Mouse (Mus musculus) heart, postnatal 14 days (tissue): ENCODE measurements around the gene 2310033P09Rik. TPM values are rescaled to one million over a fixed set of nuclear protein-coding genes. Genes with fewer than 3 reads are reported as not detected.

Source experiments
- DNase-seq, 2 experiments: peaks; one replicate each; pipeline ENCODE4 v3.0.0; 2021 to 2022
- intact Hi-C: fragments of 180-260 bp; cut with DNase I; formaldehyde crosslinking; loops from one replicate; pipeline ENCODE4 v1.15.1; 2025
- total RNA-seq, 2 experiments: library from RNA; stranded (reverse); gene quantifications; 2 replicates each; pipeline ENCODE4 v1.2.3; 2021

Gene 2310033P09Rik
- total RNA-seq, 2 experiments from 2014 or later: 7.9 to 8.2 TPM

DNA sequence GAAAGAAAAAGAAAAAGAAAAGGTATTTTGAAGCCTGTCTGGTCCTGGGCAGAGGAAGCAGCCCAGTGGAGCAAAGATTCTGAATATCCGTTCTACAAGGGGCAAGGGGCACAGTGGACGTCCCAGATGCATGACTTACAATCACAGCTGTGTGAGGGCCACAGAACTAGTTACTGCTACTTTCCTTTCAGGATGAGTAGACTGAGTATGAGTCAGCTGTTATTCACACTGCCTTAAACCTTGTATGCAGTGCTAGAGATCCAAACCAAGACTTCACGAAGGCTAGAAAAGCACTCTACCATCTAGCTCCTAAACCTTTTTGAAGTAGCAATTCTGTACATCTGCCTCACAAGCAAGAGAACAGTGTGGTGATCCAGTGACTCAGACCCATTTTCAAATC lies 18.1 kb downstream of the 2310033P09Rik start:
- intact Hi-C loops: loop anchor here (10.0 kb wide), 1 partner anchor 271 kb away; the partner anchor contains the start of genes Hist3h2a and Trim17
- DNase-seq: no peak

DNA sequence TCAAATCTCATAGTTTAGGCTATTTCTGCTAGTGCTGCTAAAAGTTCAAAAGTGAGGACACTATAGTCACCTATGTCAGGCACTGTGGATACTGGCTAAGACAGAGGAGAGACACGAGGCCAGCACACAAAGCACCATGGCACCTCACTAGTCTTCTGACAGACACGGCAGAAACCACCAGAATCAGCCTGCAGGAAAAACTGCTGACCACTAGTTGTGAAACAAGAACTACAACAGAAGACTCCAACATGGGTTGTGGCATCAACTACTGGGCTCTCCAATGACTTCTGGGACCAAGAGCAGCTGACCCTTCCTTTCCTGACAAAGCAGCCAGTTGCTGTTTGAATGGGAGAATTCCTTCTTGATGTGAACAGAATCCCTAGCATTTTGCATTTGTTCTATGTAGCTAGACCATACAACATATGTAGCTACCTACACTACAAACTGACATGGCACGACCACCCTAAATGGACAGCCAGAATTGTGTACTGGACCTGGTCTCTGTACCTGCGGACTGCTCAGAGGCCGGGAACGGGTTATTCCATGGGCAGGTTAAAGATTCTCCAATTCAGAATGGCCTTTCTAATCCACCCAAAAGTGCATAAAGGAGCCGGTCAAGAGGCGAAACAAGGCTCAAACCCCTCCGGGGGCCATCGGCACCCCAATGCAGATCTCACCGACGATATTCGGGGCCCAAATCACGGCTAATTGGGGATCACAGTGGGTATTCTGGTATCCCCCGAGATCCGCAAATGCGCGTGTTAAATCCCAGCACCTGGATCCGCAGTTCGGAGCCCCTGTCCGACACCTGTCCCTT lies 18.9 kb downstream of the 2310033P09Rik start:
- intact Hi-C loops: loop anchor here (10.0 kb wide), 1 partner anchor 272 kb away; the partner anchor contains the start of genes Hist3h2a and Trim17
- no peak for DNase-seq

DNA sequence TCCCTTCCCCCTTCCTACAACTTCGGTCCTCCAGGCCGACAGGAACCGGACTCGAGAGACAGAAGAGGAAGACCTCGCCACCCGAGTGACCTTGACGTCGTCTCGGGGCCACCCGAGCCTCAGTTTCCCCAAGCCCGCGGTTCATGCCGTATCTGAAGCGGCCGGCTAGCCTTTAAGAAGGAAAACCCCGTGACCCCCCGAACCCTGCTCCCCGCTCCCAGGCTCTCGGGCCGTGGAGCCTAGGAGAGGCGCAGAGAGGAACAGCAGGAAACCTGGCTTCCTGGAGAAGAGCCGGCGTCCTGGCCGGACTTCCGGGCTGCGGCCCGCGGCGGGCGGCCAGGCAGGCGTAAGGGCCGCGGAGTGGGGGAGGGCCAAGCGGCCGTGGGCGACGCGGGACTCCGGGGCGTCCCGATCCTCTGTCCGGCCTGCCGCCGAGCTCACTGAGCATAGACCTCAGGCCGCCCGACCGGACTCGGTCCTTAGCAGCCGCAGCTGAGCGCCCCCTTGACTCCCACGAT lies 19.5 kb downstream of the 2310033P09Rik start:
- no peak for DNase-seq
- intact Hi-C loops: loop anchor here (10.0 kb wide), 1 partner anchor 273 kb away; the partner anchor contains the start of genes Hist3h2a and Trim17

DNA sequence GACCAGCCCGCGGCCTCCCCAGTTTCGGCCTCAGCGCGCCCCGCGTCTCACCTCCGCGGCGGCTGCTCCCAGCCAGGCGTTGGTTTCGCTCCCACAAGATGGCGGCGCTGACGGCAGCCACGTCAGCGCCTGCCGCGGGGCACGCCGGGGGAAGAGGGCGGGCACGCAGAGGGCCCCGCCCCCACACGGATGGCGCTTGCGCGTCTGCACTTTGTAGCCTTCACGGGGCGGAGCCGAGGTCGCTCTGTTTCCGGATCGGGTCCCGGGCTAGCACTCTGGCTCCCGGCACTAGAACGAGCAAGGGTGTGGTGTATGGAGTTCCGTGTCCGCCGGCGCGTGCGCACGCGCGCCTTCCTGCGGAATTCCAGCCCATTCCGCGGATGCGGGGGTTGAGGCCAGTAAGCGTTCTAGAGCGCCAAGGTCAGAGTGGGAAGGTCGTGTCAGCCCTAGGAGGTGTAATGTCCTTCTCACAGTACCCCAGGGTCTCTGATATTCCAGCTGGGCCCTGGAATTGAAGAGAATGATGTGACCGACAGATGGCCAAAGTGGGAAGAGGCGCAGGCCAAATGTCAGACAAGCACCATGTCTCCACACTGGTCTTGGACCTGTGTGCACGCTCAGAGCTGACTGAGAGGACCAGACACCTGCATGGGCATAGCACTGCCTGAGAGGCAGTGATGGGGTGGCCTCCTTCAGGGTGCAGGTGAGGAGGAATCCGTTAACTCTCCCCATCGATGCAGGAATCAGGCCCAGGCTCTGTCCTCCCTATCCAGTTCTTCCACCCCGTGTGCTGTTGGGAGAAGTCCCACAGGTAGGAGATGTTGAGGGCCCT lies 20.2 kb downstream of the 2310033P09Rik start, which contains the start of gene Arf1:
Arf1 (minus strand) TSS at position 149 of the 832 bp plus-strand sequence.
- peak; percentile 98 for DNase-seq
- intact Hi-C loops: loop anchor here (10.0 kb wide), 1 partner anchor 274 kb away; the partner anchor contains the start of genes Hist3h2a and Trim17

DNA sequence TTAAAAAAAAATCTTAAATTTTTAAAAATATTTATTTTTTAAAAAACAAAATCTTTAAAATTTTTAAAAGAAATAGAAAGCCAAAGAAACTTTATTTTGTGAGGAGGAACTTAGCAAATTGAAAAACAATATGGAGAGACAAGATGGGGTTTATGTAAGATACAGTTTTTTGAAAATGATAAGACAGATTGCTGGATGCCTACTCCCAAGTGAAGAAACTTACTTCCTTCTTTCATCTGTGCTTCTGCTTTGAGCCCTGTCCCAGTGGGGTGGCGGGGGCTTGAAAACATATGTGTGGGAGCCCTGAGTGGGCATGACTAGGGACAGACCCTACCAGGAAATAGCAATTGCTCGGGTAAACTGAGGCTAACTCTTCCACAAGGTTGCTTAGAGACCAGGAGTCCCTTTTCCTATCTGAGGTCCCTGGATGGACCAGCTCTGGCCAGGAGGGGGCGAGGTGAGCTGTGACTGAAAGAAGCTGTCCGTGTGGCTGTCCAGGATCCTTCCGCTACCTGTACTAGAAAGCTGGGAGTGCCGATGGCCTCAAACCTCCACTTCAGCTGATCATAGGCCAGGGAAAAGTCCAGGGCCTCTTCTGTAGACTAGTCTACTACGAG lies 22.1 kb downstream of the 2310033P09Rik start:
- peak; percentile 62 to 71 for DNase-seq
- intact Hi-C loops: no loop called here

DNA sequence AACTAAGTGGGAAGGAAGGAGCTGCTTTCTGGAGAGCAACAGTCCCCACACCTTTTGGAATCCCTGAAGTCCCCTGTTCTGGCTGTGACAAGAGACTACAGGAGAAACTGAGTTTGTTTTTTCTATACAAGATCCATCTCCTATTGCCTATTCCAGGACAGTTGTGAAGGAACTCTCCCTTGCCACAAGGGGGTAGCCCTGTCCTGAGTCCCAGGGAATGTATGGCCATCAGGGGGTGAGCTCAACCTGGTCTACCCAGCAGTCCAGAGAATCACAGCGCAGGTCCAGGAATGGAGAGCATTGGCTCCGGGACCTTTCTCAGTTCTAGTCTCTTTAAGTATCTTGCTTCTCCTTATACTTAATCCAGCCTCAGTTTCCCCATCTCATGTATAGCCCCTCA lies 24.7 kb downstream of the 2310033P09Rik start:
- intact Hi-C loops: no loop called here
- DNase-seq: no peak

DNA sequence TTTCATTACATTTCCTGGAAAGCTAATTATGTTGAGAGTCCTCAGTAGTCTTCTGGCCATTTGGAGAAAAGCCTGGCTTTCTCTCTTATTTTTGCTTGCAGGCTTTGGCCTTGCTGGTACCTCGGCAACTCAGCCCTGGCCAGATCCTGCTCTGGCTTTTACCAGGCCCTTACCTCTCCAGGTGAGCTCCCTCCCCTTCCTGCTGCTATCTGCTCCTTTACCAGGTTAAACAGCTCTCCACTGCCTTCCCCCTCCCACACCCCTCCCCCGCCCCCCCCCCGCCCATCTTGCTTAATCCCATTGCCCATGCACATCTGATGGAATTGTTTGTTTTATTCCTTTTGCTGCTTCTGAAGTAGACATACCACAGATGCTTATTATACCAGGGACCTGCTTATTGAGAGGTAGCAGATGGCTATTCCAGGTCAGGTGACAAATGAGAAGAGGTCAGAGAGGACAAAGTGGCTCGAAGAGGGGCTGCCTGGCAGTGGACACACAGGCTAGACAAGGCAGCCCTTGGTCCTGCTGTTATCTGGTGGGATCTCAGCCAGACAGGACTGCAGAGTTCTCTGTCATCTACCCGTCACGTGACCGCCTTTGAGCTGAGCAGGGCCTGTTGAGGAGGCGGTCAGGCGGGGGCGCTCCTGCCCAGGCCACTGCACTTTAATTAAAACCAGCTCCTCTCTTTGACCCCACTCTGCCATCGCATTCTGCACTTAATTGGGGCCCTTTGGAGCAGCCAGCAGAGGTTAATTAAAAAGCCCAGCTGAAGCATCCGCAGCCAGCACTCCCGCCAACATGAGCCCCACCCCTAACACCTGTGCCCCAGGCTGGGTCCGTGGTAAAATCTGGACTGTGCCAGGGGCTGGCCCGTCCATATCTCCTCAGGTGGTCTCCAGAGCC lies 30.7 kb downstream of the 2310033P09Rik start:
- intact Hi-C loops: loop anchor here (1.0 to 5.0 kb wide), 2 partner anchors 60 to 244 kb away; no protein-coding TSS in a partner anchor
- peak; percentile 63 to 72 for DNase-seq

DNA sequence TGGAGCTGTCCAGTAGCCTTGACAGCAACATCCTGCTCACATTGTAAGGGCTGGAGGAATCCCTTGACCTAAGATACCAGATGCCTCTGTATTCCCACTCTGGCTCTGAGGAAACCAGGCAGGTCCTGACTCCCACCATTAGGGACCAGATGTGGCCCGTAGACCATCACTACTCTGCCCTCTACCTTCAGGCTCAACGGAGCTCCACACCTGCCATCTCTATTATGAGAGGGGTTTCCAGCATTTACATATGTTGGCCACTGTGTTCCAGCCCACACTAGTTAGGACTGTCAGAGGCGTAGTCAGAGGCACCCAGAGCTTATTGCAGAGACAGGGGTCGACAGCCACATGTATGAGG lies 31.3 kb downstream of the 2310033P09Rik start:
- no peak for DNase-seq
- intact Hi-C loops: loop anchor here (1.0 to 5.0 kb wide), 2 partner anchors 59 to 243 kb away; no protein-coding TSS in a partner anchor

DNA sequence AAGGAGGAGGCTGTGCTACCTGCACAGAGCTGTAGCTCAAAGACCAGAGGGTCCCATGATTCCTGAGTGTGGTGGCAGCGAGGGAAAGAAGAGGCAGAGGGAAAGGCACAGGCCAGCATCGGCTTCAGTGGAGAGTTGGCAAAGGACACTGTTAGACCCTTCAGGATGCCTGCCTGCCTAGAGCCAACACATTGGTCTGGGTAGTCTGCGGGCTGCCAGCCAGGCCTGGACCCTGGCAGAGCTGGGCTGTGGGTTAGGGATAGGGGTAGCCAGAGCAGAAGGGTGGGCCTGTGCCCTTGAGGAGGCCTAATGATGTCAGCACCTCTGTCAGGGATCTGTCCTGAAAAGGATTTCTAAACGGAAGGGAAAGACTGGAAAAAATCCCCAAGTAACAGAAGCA lies 31.7 kb downstream of the 2310033P09Rik start:
- intact Hi-C loops: loop anchor here (1.0 to 5.0 kb wide), 3 partner anchors 54 to 243 kb away; no protein-coding TSS in a partner anchor
- DNase-seq: no peak

DNA sequence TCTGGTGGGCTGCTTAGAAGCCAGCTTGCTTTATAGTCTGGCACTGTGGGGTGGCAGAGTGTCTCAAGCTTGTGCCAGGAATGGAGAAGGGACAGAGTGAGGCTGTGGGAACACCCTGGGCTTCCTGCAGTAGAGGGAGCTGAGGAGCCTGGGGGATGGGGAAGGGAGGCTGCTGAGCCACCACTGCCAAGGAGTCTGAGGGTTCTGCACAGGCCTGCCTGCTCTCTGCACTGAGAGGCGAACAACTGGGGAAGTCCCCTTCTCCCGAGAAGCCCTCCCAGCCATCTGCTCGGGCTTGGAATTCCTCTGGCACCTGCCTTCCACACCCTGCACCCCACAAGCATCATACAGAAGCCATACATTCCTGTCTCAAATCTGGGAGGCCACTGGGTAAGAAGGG lies 33.7 kb downstream of the 2310033P09Rik start:
- intact Hi-C loops: no loop called here
- DNase-seq: no peak

DNA sequence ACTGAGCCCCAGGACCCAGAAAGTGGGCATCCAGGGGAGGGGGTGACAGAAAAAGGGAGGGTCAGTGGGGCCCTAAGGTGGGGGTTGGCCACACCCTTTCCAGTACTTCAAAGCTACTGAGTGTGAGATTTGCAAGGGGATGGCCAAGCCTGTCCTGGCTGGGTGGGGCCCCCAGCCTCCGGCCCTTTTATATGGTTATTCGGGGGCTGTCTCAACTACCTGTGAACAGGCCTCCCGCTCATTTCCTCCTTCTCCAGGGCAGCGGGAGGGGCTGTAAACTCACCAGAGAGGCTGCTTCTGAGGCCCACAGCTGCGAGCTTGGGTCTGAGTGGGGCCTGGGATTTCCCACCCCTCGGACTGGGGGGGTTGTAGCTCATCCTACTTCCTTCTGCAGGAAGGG lies 35.7 kb downstream of the 2310033P09Rik start:
- DNase-seq: no peak
- intact Hi-C loops: no loop called here

DNA sequence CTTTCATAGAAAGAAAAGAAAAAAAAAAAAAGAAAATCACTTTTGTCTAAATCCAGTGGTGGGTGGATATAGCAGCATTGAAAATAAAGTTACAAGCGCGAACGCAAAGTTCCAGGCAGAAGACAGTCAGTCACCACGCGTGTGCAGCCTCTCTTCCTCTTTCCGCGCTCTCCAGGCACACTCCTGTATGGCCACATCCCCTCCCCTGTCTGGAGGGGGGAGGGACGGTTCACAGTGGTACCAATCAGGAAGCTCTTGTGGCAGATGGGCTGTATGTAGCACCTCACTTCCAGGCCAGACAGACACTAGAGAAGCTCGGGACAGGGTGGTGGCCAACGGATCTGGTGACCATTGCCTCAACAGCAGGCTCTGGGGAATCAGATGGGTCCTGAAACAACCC lies 40.0 kb downstream of the 2310033P09Rik start:
- DNase-seq: no peak
- intact Hi-C loops: no loop called here

DNA sequence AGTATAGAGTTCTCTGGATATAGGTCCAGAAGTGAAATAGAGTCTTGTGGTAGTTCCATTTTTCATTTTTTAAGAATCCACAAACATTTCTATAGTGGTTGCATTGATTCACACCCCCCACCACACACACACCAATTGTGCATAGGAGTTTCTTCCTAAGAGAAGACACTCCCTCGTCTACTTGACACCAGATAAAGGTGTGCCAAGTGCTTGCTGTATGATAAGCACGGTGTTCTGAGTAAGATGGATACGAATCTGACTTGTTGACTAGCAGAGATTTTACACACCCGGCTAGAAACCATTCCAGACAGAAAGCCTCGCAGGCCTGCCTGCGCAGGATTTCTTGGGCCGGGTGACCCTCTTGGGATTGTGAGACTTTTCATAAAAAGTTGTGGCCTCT lies 51.5 kb downstream of the 2310033P09Rik start:
- intact Hi-C loops: no loop called here
- no peak for DNase-seq

Other genes starting within 250 kb of the 2310033P09Rik start
- gene Trim11, start 230.2 kb upstream of the 2310033P09Rik start, total RNA-seq: 10 to 100 TPM; 17.6 to 18.1 TPM
- gene Obscn, start 71.9 kb upstream of the 2310033P09Rik start, total RNA-seq: 100 to 1,000 TPM; 506 to 513 TPM
- 10 to 100 TPM; 14.7 to 17.7 TPM for gene Iba57, start 44.6 kb upstream of the 2310033P09Rik start, total RNA-seq
- gene Gjc2, start 25.1 kb upstream of the 2310033P09Rik start, total RNA-seq: 1 to 10 TPM; 1.1 TPM
- 10 to 100 TPM; 79.4 to 83.8 TPM for gene Guk1, start 16.1 kb upstream of the 2310033P09Rik start, total RNA-seq
- 10 to 100 TPM; 91.5 to 95.2 TPM for gene Mrpl55, start 5.8 kb upstream of the 2310033P09Rik start, total RNA-seq
- gene Arf1, start 19.9 kb downstream of the 2310033P09Rik start, total RNA-seq: 100 to 1,000 TPM; 273 to 286 TPM
- not detected for gene Wnt3a, start 82.4 kb downstream of the 2310033P09Rik start, total RNA-seq
- 1 to 10 TPM; 4.9 to 5.6 TPM for gene Wnt9a, start 98.6 kb downstream of the 2310033P09Rik start, total RNA-seq
- not detected for gene Prss38, start 167.3 kb downstream of the 2310033P09Rik start, total RNA-seq
- 10 to 100 TPM; 10.9 to 12.5 TPM for gene Jmjd4, start 241.7 kb downstream of the 2310033P09Rik start, total RNA-seq
- 10 to 100 TPM; 34.0 to 37.5 TPM for gene Snap47, start 242.9 kb downstream of the 2310033P09Rik start, total RNA-seq